Mouse (Mus musculus) forebrain, embryonic 16.5 days (tissue): ENCODE measurements around the gene Olfr484. TPM values are rescaled to one million over a fixed set of nuclear protein-coding genes. Genes with fewer than 3 reads are reported as not detected.
"Not testable (repeated sequence)": the region's sequence is repeated elsewhere in the genome, so short reads cannot be mapped to it uniquely, and the experiment has no call there.

Source experiments
- ATAC-seq: fragments of 200-750 bp; cut with Nextera tagmentation; 2 replicates; pipeline ENCODE4 v1.8.0; 2017; ENCODE audit warnings: mild to moderate bottlenecking, moderate library complexity
- H3K27ac ChIP-seq: fragments of 300-500 bp; sonication (generic); 2 replicates; pipeline ENCODE4 v1.5.1; 2014; ENCODE audit warnings: low read length, control low read depth
- H3K27me3 ChIP-seq: fragments of 300-500 bp; sonication (generic); replicated peaks from 2 replicates; pipeline ENCODE4 v1.6.1; 2014; ENCODE audit warnings: low read length; ENCODE audit not compliant: control insufficient read depth, insufficient read depth
- H3K36me3 ChIP-seq: fragments of 300-500 bp; sonication (generic); 2 replicates; pipeline ENCODE4 v1.6.1; 2014; ENCODE audit not compliant: control insufficient read depth, insufficient read depth
- H3K4me1 ChIP-seq: fragments of 300-500 bp; sonication (generic); replicated peaks from 2 replicates; pipeline ENCODE4 v1.6.1; 2014; ENCODE audit warnings: low read length; ENCODE audit not compliant: control insufficient read depth, insufficient read depth
- H3K4me2 ChIP-seq: fragments of 300-500 bp; sonication (generic); 2 replicates; pipeline ENCODE4 v1.6.1; 2014; ENCODE audit warnings: mild to moderate bottlenecking, low read length, control low read depth
- H3K4me3 ChIP-seq: fragments of 300-500 bp; sonication (generic); replicated peaks from 2 replicates; pipeline ENCODE4 v1.5.1; 2014; ENCODE audit warnings: mild to moderate bottlenecking, low read length, control low read depth
- H3K9ac ChIP-seq: fragments of 300-500 bp; sonication (generic); replicated peaks from 2 replicates; pipeline ENCODE4 v1.6.1; 2014; ENCODE audit warnings: low read depth, low read length, control low read depth
- H3K9me3 ChIP-seq: fragments of 300-500 bp; sonication (generic); 2 replicates; pipeline ENCODE4 v1.6.1; 2016; ENCODE audit warnings: low read length; ENCODE audit not compliant: control insufficient read depth
- WGBS: fragments of 180-500 bp; shearing (Covaris S2); extraction: QIAGEN DNeasy Blood & Tissue Kit; methylation state at CpG from one replicate; pipeline ENCODE4 v1.1.7; 2014; 5-methylcytosine and 5-hydroxymethylcytosine counted together
- polyA plus RNA-seq: library from polyadenylated mRNA; unstranded; fragments of >200 nt; fragmentation: Nextera tagmentation; extraction: Ambion mirVana; gene quantifications from 2 replicates; pipeline ENCODE4 v1.2.1, GENCODE M21; 2015

The Olfr484 gene
- not detected in 2 replicates for polyA plus RNA-seq

GRCm38 (mm10) chr7:108127349-108127748 lies at the start of gene Olfr484:
TSS of gene Olfr484 (minus strand) at chr7:108127449.
- no peak for ATAC-seq
- Histone ChIP-seq H3K4me3 (no peak within 1 kb of the TSS), H3K27ac (no peak within 1 kb of the TSS), H3K4me1 (no peaks in the 10 kb centered on the region), H3K9me3 (no peaks in the 10 kb centered on the region), H3K27me3 (no peaks in the 10 kb centered on the region), H3K36me3 (no peaks in the 10 kb centered on the region), H3K9ac (no peak within 1 kb of the TSS), H3K4me2 (no peak within 1 kb of the TSS)

GRCm38 (mm10) chr7:108172642-108173041 lies 45.4 kb upstream of the Olfr484 start, which contains the start of gene Olfr486:
TSS of gene Olfr486 (minus strand) at chr7:108172742.
- not testable (repeated sequence) for H3K4me3 ChIP-seq, H3K9ac ChIP-seq, H3K9me3 ChIP-seq, H3K27me3 ChIP-seq, H3K4me1 ChIP-seq, H3K4me2 ChIP-seq, ATAC-seq, H3K27ac ChIP-seq, H3K36me3 ChIP-seq
- WGBS = 100% methylated on average over 1 of the region's 1 CpGs

GRCm38 (mm10) chr7:108159771-108160170 lies 32.5 kb upstream of the Olfr484 start, which contains the start of gene Olfr485:
TSS of gene Olfr485 (minus strand) at chr7:108159871.
- Histone ChIP-seq H3K9me3 (no peaks in the 10 kb centered on the region), H3K4me3 (no peak within 1 kb of the TSS), H3K9ac (no peak within 1 kb of the TSS), H3K27ac (no peak within 1 kb of the TSS), H3K4me2 (no peak within 1 kb of the TSS), H3K27me3 (no peaks in the 10 kb centered on the region), H3K4me1 (no peaks in the 10 kb centered on the region), H3K36me3 (no peaks in the 10 kb centered on the region)
- no peak for ATAC-seq

GRCm38 (mm10) chr7:108121416-108121815 lies 5.8 kb downstream of the Olfr484 start:
- Histone ChIP-seq H3K9me3 (no peaks in the 10 kb centered on the region), H3K36me3 (no peaks in the 10 kb centered on the region), H3K4me3 (no peak overlapping the region), H3K4me1 (no peaks in the 10 kb centered on the region), H3K27me3 (no peaks in the 10 kb centered on the region), H3K27ac (no peak overlapping the region), H3K9ac (no peak overlapping the region), H3K4me2 (no peak overlapping the region)
- 74% methylated on average over 1 of the region's 1 CpGs for WGBS
- no peak for ATAC-seq

DNA sequence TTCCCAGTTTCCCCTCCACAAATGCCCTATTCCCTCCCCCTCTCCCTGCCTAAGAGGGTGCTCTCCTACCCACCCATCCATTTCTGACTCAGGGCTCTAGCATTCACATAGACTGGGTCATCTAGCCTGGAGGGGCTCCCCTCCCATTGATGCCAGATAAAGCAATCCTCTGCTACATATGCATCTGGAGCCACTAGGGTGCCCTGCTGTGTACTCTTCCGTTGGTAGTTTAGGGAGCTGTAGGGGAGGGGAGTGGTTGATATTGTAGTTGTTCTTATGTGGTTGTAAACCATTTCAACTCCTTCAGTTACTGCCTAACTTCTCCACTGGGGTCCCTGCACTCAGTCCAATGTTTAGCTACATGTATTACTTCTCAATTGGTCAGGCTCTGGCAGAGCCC lies 6.6 kb downstream of the Olfr484 start:
- no peaks in the 10 kb centered on the region for H3K27me3 ChIP-seq
- no peak overlapping the region for H3K27ac ChIP-seq
- 18% methylated on average over 1 of the region's 1 CpGs for WGBS
- no peaks in the 10 kb centered on the region for H3K9me3 ChIP-seq
- H3K9ac ChIP-seq = no peak overlapping the region
- H3K4me2 ChIP-seq = no peak overlapping the region
- no peaks in the 10 kb centered on the region for H3K36me3 ChIP-seq
- no peak for ATAC-seq
- H3K4me1 ChIP-seq = no peaks in the 10 kb centered on the region
- H3K4me3 ChIP-seq = no peak overlapping the region

DNA sequence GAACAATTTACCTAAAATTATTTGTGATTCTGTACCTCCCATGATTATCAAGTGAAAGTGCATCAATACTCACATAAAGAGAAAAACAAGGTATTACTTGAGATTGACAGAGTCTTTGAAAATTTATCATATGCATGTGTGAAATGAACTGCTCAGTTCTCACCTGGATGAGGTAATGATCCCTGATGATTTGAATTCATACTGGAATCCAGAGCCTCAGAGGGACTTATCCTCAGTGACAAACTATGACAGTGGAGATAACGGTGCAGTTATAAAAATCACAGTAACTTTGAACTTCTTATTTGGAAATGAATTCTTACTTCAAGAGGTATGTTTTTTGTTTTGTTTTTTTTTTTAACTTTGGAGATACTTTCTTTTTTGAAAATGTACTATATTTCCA lies 26.7 kb downstream of the Olfr484 start, which contains the start of gene Olfr483:
Olfr483 (plus strand) TSS at position 301 of the 400 bp plus-strand sequence.
- no peak within 1 kb of the TSS for H3K4me3 ChIP-seq
- H3K9me3 ChIP-seq = no peaks in the 10 kb centered on the region
- no peak for ATAC-seq
- WGBS = 90% methylated on average over 1 of the region's 1 CpGs
- H3K9ac ChIP-seq = no peak within 1 kb of the TSS
- no peaks in the 10 kb centered on the region for H3K36me3 ChIP-seq
- H3K27ac ChIP-seq = no peak within 1 kb of the TSS
- H3K4me2 ChIP-seq = no peak within 1 kb of the TSS
- no peaks in the 10 kb centered on the region for H3K4me1 ChIP-seq
- H3K27me3 ChIP-seq = no peaks in the 10 kb centered on the region

DNA sequence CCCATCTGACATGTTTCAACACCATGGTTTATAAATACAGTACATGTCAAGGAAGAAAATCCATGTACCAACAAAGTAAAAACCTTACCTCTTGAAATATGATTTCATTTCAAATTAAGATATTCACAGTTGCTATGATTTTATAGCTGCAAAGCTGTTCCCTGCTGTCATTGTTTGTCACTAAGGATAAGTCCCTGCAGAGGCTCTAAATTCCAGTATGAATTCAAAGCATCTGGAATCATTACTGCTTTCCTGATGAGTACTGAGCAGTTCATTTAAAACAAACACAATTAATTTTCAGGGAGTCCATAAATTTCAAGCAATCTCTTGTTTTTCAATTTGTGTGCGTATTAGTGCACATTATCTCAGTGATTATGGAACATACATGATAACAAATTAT lies 29.8 kb downstream of the Olfr484 start, which contains the start of gene Olfr482:
Olfr482 (minus strand) TSS at position 101 of the 400 bp plus-strand sequence.
- no peak within 1 kb of the TSS for H3K4me3 ChIP-seq
- no peak within 1 kb of the TSS for H3K9ac ChIP-seq
- H3K4me1 ChIP-seq = no peaks in the 10 kb centered on the region
- no peak within 1 kb of the TSS for H3K4me2 ChIP-seq
- H3K36me3 ChIP-seq = no peaks in the 10 kb centered on the region
- no peak within 1 kb of the TSS for H3K27ac ChIP-seq
- no peaks in the 10 kb centered on the region for H3K27me3 ChIP-seq
- H3K9me3 ChIP-seq = no peaks in the 10 kb centered on the region
- 91% methylated on average over 1 of the region's 1 CpGs for WGBS
- ATAC-seq = no peak

GRCm38 (mm10) chr7:108079555-108079954 lies 47.7 kb downstream of the Olfr484 start, which contains the start of gene Olfr481:
TSS of gene Olfr481 (plus strand) at chr7:108079855.
- H3K27me3 ChIP-seq = no peaks in the 10 kb centered on the region
- no peak within 1 kb of the TSS for H3K27ac ChIP-seq
- H3K4me1 ChIP-seq = no peaks in the 10 kb centered on the region
- no peaks in the 10 kb centered on the region for H3K9me3 ChIP-seq
- no peak within 1 kb of the TSS for H3K9ac ChIP-seq
- no peak within 1 kb of the TSS for H3K4me2 ChIP-seq
- ATAC-seq = no peak
- H3K36me3 ChIP-seq = no peaks in the 10 kb centered on the region
- no peak within 1 kb of the TSS for H3K4me3 ChIP-seq
